Mouse (Mus musculus): ENCODE measurements around the gene Prcd. TPM values are rescaled to one million over a fixed set of nuclear protein-coding genes. Genes with fewer than 3 reads are reported as not detected.

Prcd gene
- total and polyA plus RNA-seq, 2 experiments from 2014 or later = 6.0 TPM; not detected in 1

DNA sequence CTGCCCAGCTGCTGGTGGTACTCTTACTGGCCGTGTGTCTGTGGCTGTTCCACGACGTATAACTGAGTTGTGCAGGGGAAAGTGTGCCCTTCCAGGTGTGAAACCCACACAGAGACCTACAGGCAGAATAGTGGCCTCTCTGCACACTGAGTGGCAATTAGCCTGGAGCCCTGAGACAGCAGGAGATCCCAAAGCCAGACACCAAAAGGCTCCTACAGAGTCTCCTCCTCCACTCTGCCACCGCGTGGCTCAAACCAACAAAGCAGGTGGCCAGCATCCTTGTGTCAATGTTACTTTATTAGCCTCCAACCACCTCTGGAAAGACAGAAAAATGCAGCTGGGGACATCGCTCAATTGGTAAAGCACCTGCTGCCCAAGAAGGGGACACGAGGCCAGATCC, 15.5 kb downstream of the Prcd start:
- Histone ChIP-seq H3K4me2 (ENCODE audit: low read depth, low read length, poor library complexity, severe bottlenecking) (no peak overlapping the region), H3K4me1 (ENCODE audit: insufficient read depth, low read length) (peaks cover 5% of the 10 kb centered on the region; the same call in 1 of the 2 replicates), H3K4me3 (ENCODE audit: low read depth, low read length) (no peak overlapping the region), H3K9ac (replicated peaks; ENCODE audit: low read length, poor library complexity, severe bottlenecking) (no peak overlapping the region), H3K9me3 (ENCODE audit: low read length) (no peaks in the 10 kb centered on the region), H3K27me3 (ENCODE audit: insufficient read depth, low read length) (no peaks in the 10 kb centered on the region), H3K27ac (ENCODE audit: low read depth, low read length) (no peak overlapping the region), H3K36me3 (ENCODE audit: insufficient read depth, low read length) (no peaks in the 10 kb centered on the region)
- TF ChIP-seq CTCF (IDR thresholded peaks at IDR 0.05) = peak; percentile 58
- WGBS = 44% methylated on average over 7 of the region's 7 CpGs
- peak; percentile 33 for DNase-seq (ENCODE audit: low spot score)
- ATAC-seq (ENCODE audit: low FRiP score) = no peak

DNA sequence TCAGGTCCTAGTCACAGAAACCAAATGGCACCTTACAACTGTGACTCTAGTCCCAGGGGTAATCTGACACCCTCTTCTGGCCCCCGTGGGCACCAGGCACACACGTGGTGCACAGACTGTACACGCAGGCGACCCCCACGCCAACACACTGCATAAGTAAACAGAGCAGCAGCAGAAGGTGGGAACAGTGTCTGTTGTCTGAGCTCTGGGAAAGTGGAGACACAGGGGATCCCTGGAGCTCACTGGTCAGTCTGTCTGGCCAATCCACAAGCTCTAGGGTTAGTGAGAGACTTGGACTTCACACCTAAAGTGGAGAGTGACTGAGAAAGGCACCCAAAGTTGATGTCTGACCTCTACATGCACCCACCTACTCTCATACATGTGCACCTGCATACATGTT, 16.0 kb downstream of the Prcd start:
- Histone ChIP-seq H3K27me3 (ENCODE audit: insufficient read depth, low read length) (no peaks in the 10 kb centered on the region), H3K4me3 (ENCODE audit: low read depth, low read length) (no peak overlapping the region), H3K9me3 (ENCODE audit: low read length) (no peaks in the 10 kb centered on the region), H3K4me2 (ENCODE audit: low read depth, low read length, poor library complexity, severe bottlenecking) (no peak overlapping the region; the same call in 1 of the 2 replicates), H3K4me1 (ENCODE audit: insufficient read depth, low read length) (peaks cover 5% of the 10 kb centered on the region; the same call in 1 of the 2 replicates), H3K27ac (ENCODE audit: low read depth, low read length) (no peak overlapping the region), H3K9ac (replicated peaks; ENCODE audit: low read length, poor library complexity, severe bottlenecking) (no peak overlapping the region), H3K36me3 (ENCODE audit: insufficient read depth, low read length) (no peaks in the 10 kb centered on the region)
- no peak for DNase-seq (ENCODE audit: low spot score)
- no peak for ATAC-seq (ENCODE audit: low FRiP score)
- WGBS = 63% methylated on average over 5 of the region's 5 CpGs
- no peak for TF ChIP-seq CTCF (IDR thresholded peaks at IDR 0.05)

DNA sequence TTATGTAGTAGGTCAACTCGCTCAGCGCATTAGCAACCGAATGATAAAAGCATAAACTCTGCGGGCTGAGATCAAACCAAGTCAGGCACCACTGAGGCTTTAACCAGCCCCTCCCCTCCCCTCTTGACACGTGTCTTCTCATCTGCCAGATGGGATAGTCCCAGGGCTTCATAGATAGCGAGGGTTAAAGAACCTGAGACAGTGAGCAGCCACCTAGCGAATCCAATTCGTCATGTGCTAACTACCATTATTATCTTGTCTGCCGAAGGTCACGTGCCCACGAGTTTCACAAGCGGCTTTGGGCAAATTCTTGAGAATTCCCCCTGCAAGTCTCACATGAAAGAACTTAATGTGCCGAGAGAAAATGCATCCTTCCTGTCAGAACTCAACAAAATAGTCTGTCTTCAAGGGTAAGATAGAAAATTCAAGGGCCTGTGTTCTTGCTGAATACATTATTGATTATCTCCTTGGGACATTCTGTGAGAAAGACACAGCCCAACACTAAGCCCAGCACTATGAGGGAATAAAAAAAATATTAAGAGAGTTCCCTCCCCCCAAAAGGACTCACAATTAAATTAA, 16.5 kb downstream of the Prcd start:
- H3K27me3 ChIP-seq (ENCODE audit: insufficient read depth, low read length) = no peaks in the 10 kb centered on the region
- no peaks in the 10 kb centered on the region for H3K9me3 ChIP-seq (ENCODE audit: low read length)
- WGBS = 50% methylated on average over 13 of the region's 13 CpGs
- H3K4me2 ChIP-seq (ENCODE audit: low read depth, low read length, poor library complexity, severe bottlenecking) = no peak overlapping the region; the same call in 1 of the 2 replicates
- H3K9ac ChIP-seq (replicated peaks; ENCODE audit: low read length, poor library complexity, severe bottlenecking) = no peak overlapping the region
- H3K27ac ChIP-seq (ENCODE audit: low read depth, low read length) = no peak overlapping the region
- 0 out of 2 replicates have a peak, but pooled peaks have one; percentile 2 for TF ChIP-seq CTCF (IDR thresholded peaks at IDR 0.05)
- DNase-seq (ENCODE audit: low spot score) (no peak), ATAC-seq (ENCODE audit: low FRiP score) (no peak)
- peaks cover 5% of the 10 kb centered on the region; the same call in 1 of the 2 replicates for H3K4me1 ChIP-seq (ENCODE audit: insufficient read depth, low read length)
- H3K36me3 ChIP-seq (ENCODE audit: insufficient read depth, low read length) = peaks cover 5% of the 10 kb centered on the region; the same call in 1 of the 2 replicates
- no peak overlapping the region for H3K4me3 ChIP-seq (ENCODE audit: low read depth, low read length)

DNA sequence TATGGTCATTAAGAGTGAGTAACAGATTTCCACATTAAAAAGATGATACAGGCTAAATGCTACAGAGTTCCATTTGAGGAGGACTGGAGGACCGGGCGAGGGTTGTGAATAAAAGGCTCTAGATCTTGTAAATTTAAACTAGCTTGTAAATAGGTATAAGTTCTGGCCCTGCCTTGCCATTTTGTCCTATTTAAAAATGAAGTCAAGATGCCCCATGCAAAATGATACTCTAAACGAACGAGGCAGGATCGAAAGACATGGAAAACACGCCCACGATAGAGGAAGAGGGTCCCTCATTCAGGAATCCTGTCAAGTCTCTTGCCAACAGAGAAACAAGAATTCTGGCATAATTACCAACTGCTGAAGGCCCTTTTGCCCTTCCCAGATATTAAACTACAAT, 17.1 kb downstream of the Prcd start:
- Histone ChIP-seq H3K36me3 (ENCODE audit: insufficient read depth, low read length) (peaks cover 10% of the 10 kb centered on the region; the same call in 1 of the 2 replicates), H3K9me3 (ENCODE audit: low read length) (no peaks in the 10 kb centered on the region), H3K27ac (ENCODE audit: low read depth, low read length) (peak overlapping the region; percentile 51; the same call in 1 of the 2 replicates), H3K4me2 (ENCODE audit: low read depth, low read length, poor library complexity, severe bottlenecking) (peak overlapping the region; percentile 87), H3K4me3 (ENCODE audit: low read depth, low read length) (peak overlapping the region; percentile 73), H3K9ac (replicated peaks; ENCODE audit: low read length, poor library complexity, severe bottlenecking) (peak overlapping the region; percentile 42; the same call in 1 of the 2 replicates), H3K4me1 (ENCODE audit: insufficient read depth, low read length) (peaks cover 5% of the 10 kb centered on the region; the same call in 1 of the 2 replicates), H3K27me3 (ENCODE audit: insufficient read depth, low read length) (no peaks in the 10 kb centered on the region)
- no peak for ATAC-seq (ENCODE audit: low FRiP score)
- DNase-seq (ENCODE audit: low spot score) = no peak
- WGBS = 85% methylated on average over 7 of the region's 7 CpGs
- no peak for TF ChIP-seq CTCF (IDR thresholded peaks at IDR 0.05)

DNA sequence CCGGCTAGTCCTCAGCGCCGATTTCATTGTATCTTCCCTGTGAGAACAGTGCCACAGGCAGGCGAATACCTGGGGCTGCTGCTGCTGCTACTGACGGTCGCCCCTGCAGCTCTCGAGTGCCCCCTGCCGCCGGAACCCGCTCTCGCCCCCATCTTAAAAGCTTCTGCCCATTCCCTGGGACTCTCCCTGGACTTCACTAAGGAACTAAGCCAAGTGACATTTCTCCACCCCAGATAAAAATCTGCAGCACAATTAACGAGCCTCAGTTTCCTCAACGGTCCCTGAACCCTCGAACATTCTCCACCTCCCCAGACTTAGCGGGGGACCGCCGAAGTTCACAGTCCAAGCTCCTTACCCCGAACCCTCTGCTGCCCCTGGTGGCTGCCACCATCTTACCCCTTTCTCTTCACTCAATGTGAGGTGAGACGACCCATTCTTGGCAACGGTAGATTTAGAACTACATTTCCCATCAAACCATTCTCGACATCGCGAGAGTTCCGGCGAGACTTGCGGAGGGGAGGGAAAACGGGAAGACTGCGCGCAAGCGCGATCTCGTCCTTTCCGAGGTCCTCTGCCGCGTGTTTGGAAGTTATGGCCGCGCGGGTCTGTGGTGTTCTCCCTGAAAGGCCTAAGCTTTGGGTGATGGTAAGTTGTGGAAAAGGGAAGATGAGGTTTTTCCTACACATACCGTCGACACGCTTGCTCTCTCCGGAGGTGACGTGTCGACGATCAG, 17.9 kb downstream of the Prcd start:
- Histone ChIP-seq H3K4me1 (ENCODE audit: insufficient read depth, low read length) (peaks cover 5% of the 10 kb centered on the region; the same call in 1 of the 2 replicates), H3K9ac (replicated peaks; ENCODE audit: low read length, poor library complexity, severe bottlenecking) (peak overlapping the region; percentile 79), H3K27ac (ENCODE audit: low read depth, low read length) (peak overlapping the region; percentile 77), H3K4me3 (ENCODE audit: low read depth, low read length) (peak overlapping the region; percentile 73), H3K27me3 (ENCODE audit: insufficient read depth, low read length) (no peaks in the 10 kb centered on the region), H3K36me3 (ENCODE audit: insufficient read depth, low read length) (peaks cover 19% of the 10 kb centered on the region), H3K9me3 (ENCODE audit: low read length) (no peaks in the 10 kb centered on the region), H3K4me2 (ENCODE audit: low read depth, low read length, poor library complexity, severe bottlenecking) (peak overlapping the region; percentile 87)
- under 1% methylated on average over 45 of the region's 45 CpGs for WGBS
- peak; percentile 90 for ATAC-seq (ENCODE audit: low FRiP score)
- TF ChIP-seq CTCF (IDR thresholded peaks at IDR 0.05) = peak; percentile 80
- DNase-seq (ENCODE audit: low spot score) = peak; percentile 96
